Mouse (Mus musculus): ENCODE results near the gene Gemin8.

- TF ChIP-seq CTCF (IDR thresholded peaks at IDR 0.05; ENCODE audit: low read depth, low read length), result no peak
- no peak for TF ChIP-seq POLR2A (IDR thresholded peaks at IDR 0.05; ENCODE audit: borderline replicate concordance, low read depth, low read length)
Measured at GRCm38 (mm10) chrX:166199812-166200211, 29.6 kb downstream of the Gemin8 start.

All from bone marrow macrophage, adult 2 months (primary cell).